Mouse (Mus musculus) heart, postnatal 0 days (tissue): ENCODE measurements around the gene Fgfbp3. TPM values are rescaled to one million over a fixed set of nuclear protein-coding genes. Genes with fewer than 3 reads are reported as not detected.
A peak's percentile ranks its signal among the peaks of the same experiment; 100 is the strongest.

Experiments
- ATAC-seq: fragments of 200-750 bp; cut with Nextera tagmentation; 2 replicates; pipeline ENCODE4 v1.8.0; 2017; ENCODE audit warnings: low read depth, moderate number of reproducible peaks, moderate library complexity; ENCODE audit not compliant: insufficient read depth
- DNase-seq: peaks from one replicate; pipeline ENCODE4 v3.0.0-alpha.2; 2016; ENCODE audit warnings: low spot score
- H3K27ac ChIP-seq: fragments of 300-500 bp; sonication (generic); 2 replicates; pipeline ENCODE4 v1.5.1; 2014; ENCODE audit warnings: low read depth, mild to moderate bottlenecking
- H3K27me3 ChIP-seq: fragments of 300-500 bp; sonication (generic); 2 replicates; pipeline ENCODE4 v1.6.1; 2014; ENCODE audit warnings: low read length, mixed read lengths; ENCODE audit not compliant: control insufficient read depth, insufficient read depth
- H3K36me3 ChIP-seq: fragments of 300-500 bp; sonication (generic); replicated peaks from 2 replicates; pipeline ENCODE4 v1.6.1; 2014; ENCODE audit warnings: low read length, mixed read lengths; ENCODE audit not compliant: control insufficient read depth, insufficient read depth
- H3K4me1 ChIP-seq: fragments of 300-500 bp; sonication (generic); 2 replicates; pipeline ENCODE4 v1.6.1; 2014; ENCODE audit warnings: antibody characterized with exemption; ENCODE audit not compliant: control insufficient read depth, insufficient read depth
- H3K4me2 ChIP-seq: fragments of 300-500 bp; sonication (generic); 2 replicates; pipeline ENCODE4 v1.6.1; 2014; ENCODE audit warnings: low read depth, mild to moderate bottlenecking, low read length, moderate library complexity
- H3K4me3 ChIP-seq: fragments of 300-500 bp; sonication (generic); 2 replicates; pipeline ENCODE4 v1.5.1; 2014; ENCODE audit warnings: low read depth, low read length
- H3K9ac ChIP-seq: fragments of 300-500 bp; sonication (generic); replicated peaks from 2 replicates; pipeline ENCODE4 v1.6.1; 2014; ENCODE audit warnings: low read depth, low read length, mixed read lengths
- H3K9me3 ChIP-seq: fragments of 300-500 bp; sonication (generic); replicated peaks from 2 replicates; pipeline ENCODE4 v1.6.1; 2016; ENCODE audit warnings: low read length; ENCODE audit not compliant: control insufficient read depth
- CTCF ChIP-seq: IDR thresholded peaks from 2 replicates; pipeline ENCODE4 v1.5.1; 2016; ENCODE audit warnings: antibody characterized with exemption, control low read depth, low read depth
- EP300 ChIP-seq: IDR thresholded peaks from 2 replicates; pipeline ENCODE4 v1.6.1; 2016; ENCODE audit warnings: antibody characterized with exemption, low read depth
- WGBS: fragments of 180-500 bp; shearing (Covaris S2); extraction: QIAGEN DNeasy Blood & Tissue Kit; methylation state at CpG from one replicate; pipeline ENCODE4 v1.1.7; 2014; 5-methylcytosine and 5-hydroxymethylcytosine counted together
- polyA plus RNA-seq: library from polyadenylated mRNA; unstranded; fragments of >200 nt; fragmentation: Nextera tagmentation; extraction: Ambion mirVana; gene quantifications from 2 replicates; pipeline ENCODE4 v1.2.1, GENCODE M21; 2015
- total RNA-seq: library from RNA; depleted of rRNA; stranded (reverse); fragments of >200 nt; gene quantifications from 2 replicates; pipeline ENCODE4 v1.2.3, GENCODE M21; 2014; ENCODE audit warnings: low replicate concordance

Gene Fgfbp3
- total and polyA plus RNA-seq, 2 experiments from 2014 or later = 4.6 to 6.0 TPM

- DNase-seq (no peak), ATAC-seq (peak; percentile 51; the same call in 1 of the 2 replicates)
- WGBS = 22% methylated on average over 9 of the region's 9 CpGs
- no peak overlapping the region for H3K4me2 ChIP-seq
- no peaks in the 10 kb centered on the region for H3K36me3 ChIP-seq
- H3K4me3 ChIP-seq = no peak overlapping the region
- H3K27ac ChIP-seq = no peak overlapping the region
- TF ChIP-seq CTCF = peak; percentile 63
- TF ChIP-seq EP300 = no peak
- H3K4me1 ChIP-seq = no peaks in the 10 kb centered on the region
- no peak overlapping the region for H3K9ac ChIP-seq
- H3K27me3 ChIP-seq = no peaks in the 10 kb centered on the region
- H3K9me3 ChIP-seq = no peaks in the 10 kb centered on the region
Observed at GRCm38 (mm10) chr19:36909676-36910292, 9.6 kb downstream of the Fgfbp3 start.

- Histone ChIP-seq H3K27me3 (no peaks in the 10 kb centered on the region), H3K9me3 (no peaks in the 10 kb centered on the region), H3K4me2 (no peak overlapping the region), H3K27ac (no peak overlapping the region), H3K9ac (no peak overlapping the region), H3K4me1 (no peaks in the 10 kb centered on the region), H3K36me3 (no peaks in the 10 kb centered on the region), H3K4me3 (no peak overlapping the region)
- 73% methylated on average over 3 of the region's 3 CpGs for WGBS
- ATAC-seq (no peak), DNase-seq (no peak)
- TF ChIP-seq EP300 = no peak
Observed at GRCm38 (mm10) chr19:36909150-36909549, 10.3 kb downstream of the Fgfbp3 start.

GRCm38 (mm10) chr19:36904211-36905007 is 15.0 kb downstream of the Fgfbp3 start:
- peak overlapping the region; percentile 86 for H3K27ac ChIP-seq
- peak overlapping the region; percentile 90 for H3K4me2 ChIP-seq
- peak overlapping the region; percentile 76 for H3K9ac ChIP-seq
- H3K9me3 ChIP-seq = no peaks in the 10 kb centered on the region
- WGBS = 2% methylated on average over 40 of the region's 41 CpGs
- peak; percentile 87 for ATAC-seq
- H3K4me1 ChIP-seq = no peaks in the 10 kb centered on the region
- DNase-seq = peak; percentile 41
- no peaks in the 10 kb centered on the region for H3K27me3 ChIP-seq
- H3K4me3 ChIP-seq = peak overlapping the region; percentile 73
- H3K36me3 ChIP-seq = no peaks in the 10 kb centered on the region
- TF ChIP-seq CTCF (no peak), EP300 (no peak)

- no peak for ATAC-seq
- WGBS = 47% methylated on average over 7 of the region's 7 CpGs
- H3K4me3 ChIP-seq = no peak overlapping the region
- H3K9me3 ChIP-seq = no peaks in the 10 kb centered on the region
- H3K27ac ChIP-seq = no peak overlapping the region
- no peaks in the 10 kb centered on the region for H3K27me3 ChIP-seq
- H3K36me3 ChIP-seq = no peaks in the 10 kb centered on the region
- DNase-seq = no peak
- TF ChIP-seq CTCF = no peak
- no peak for TF ChIP-seq EP300
- H3K4me2 ChIP-seq = peak overlapping the region; percentile 90; the same call in 1 of the 2 replicates
- H3K9ac ChIP-seq = no peak overlapping the region; the same call in 1 of the 2 replicates
- no peaks in the 10 kb centered on the region for H3K4me1 ChIP-seq
Observed at GRCm38 (mm10) chr19:36903377-36903776, 16.0 kb downstream of the Fgfbp3 start.

GRCm38 (mm10) chr19:36897778-36898177 is 21.6 kb downstream of the Fgfbp3 start:
- 53% methylated on average over 9 of the region's 9 CpGs for WGBS
- no peak for DNase-seq
- peaks cover 21% of the 10 kb centered on the region for H3K36me3 ChIP-seq

More at GRCm38 (mm10) chr19:36897778-36898177, 21.6 kb downstream of the Fgfbp3 start:
- no peak overlapping the region for H3K4me2 ChIP-seq
- H3K4me1 ChIP-seq = no peaks in the 10 kb centered on the region
- TF ChIP-seq EP300 (no peak), CTCF (peak; percentile 47)
- no peaks in the 10 kb centered on the region for H3K9me3 ChIP-seq
- no peaks in the 10 kb centered on the region for H3K27me3 ChIP-seq
- H3K4me3 ChIP-seq = no peak overlapping the region
- H3K27ac ChIP-seq = no peak overlapping the region
- no peak for ATAC-seq
- no peak overlapping the region for H3K9ac ChIP-seq
